Mouse (Mus musculus) stomach, postnatal 0 days (tissue): ENCODE measurements at regions not wholly inside any gene's neighbourhood (a gene's known extent, or its start where the extent isn't known, plus 50 kb on each side); places are given as distances from the start of the nearest gene placed in this dataset.

Experiments used
- CTCF ChIP-seq: IDR thresholded peaks from 2 replicates; pipeline ENCODE4 v1.5.1; 2016; ENCODE audit warnings: antibody characterized with exemption, low read depth, mild to moderate bottlenecking, moderate library complexity
- EP300 ChIP-seq: optimal IDR thresholded peaks from 2 replicates; pipeline ENCODE3; 2016; ENCODE audit warnings: antibody characterized with exemption

- TF ChIP-seq CTCF (no peak), EP300 (no peak)
Observed at GRCm38 (mm10) chr5:101051591-101051990, 206.1 kb downstream of the Gpat3 start.
